Mouse (Mus musculus) neutrophil, adult 5-6 weeks (primary cell): Measurements from ENCODE around the gene Rnf146. TPM values are rescaled to one million over a fixed set of nuclear protein-coding genes. Genes with fewer than 3 reads are reported as not detected.
"Not testable (repeated sequence)": the region's sequence is repeated elsewhere in the genome, so short reads cannot be mapped to it uniquely, and the experiment has no call there.

Experiments
- ATAC-seq: fragments of 151-379, 151-347 bp; 2 replicates; pipeline ENCODE4 v1.8.0; 2017; ENCODE audit warnings: mild to moderate bottlenecking, moderate TSS enrichment; ENCODE audit not compliant: insufficient number of reproducible peaks, poor library complexity, low FRiP score, severe bottlenecking; ENCODE audit errors: extremely low read depth
- total RNA-seq: library from RNA; stranded (forward); fragments of 200-1000 nt; gene quantifications from 2 replicates; pipeline ENCODE4 v1.2.3, GENCODE M21; 2017

Gene Rnf146
- 88.8 and 89.6 TPM in 2 replicates for total RNA-seq

GRCm38 (mm10) chr10:29362197-29362900 lies at the start of gene Rnf146:
Gene Rnf146 (minus strand): TSS chr10:29362442.
- no peak for ATAC-seq

- no peak for ATAC-seq
Observed at GRCm38 (mm10) chr10:29402656-29403268, 40.5 kb upstream of the Rnf146 start.

- not testable (repeated sequence) for ATAC-seq
Observed at GRCm38 (mm10) chr10:29394890-29395289, 32.6 kb upstream of the Rnf146 start.

- no peak for ATAC-seq
Observed at GRCm38 (mm10) chr10:29381558-29381957, 19.3 kb upstream of the Rnf146 start.

- ATAC-seq, result no peak
Observed at GRCm38 (mm10) chr10:29374065-29374464, 11.8 kb upstream of the Rnf146 start.

- ATAC-seq, result peak; percentile 63
Observed at GRCm38 (mm10) chr10:29361464-29362196, 612 bp downstream of the Rnf146 start.

- ATAC-seq, result peak; percentile 10; the same call in 1 of the 2 replicates
Observed at GRCm38 (mm10) chr10:29361095-29361463, 1.2 kb downstream of the Rnf146 start.

GRCm38 (mm10) chr10:29354183-29354582 lies 8.1 kb downstream of the Rnf146 start:
- no peak for ATAC-seq

GRCm38 (mm10) chr10:29352575-29352974 lies 9.7 kb downstream of the Rnf146 start:
- no peak for ATAC-seq

- ATAC-seq, result no peak
Observed at GRCm38 (mm10) chr10:29351420-29351819, 10.8 kb downstream of the Rnf146 start.

GRCm38 (mm10) chr10:29346638-29347037 lies 15.6 kb downstream of the Rnf146 start:
- no peak for ATAC-seq

GRCm38 (mm10) chr10:29344232-29344631 lies 18.0 kb downstream of the Rnf146 start:
- no peak for ATAC-seq

GRCm38 (mm10) chr10:29338355-29339056 lies 23.7 kb downstream of the Rnf146 start:
- peak; percentile 76; the same call in 1 of the 2 replicates for ATAC-seq

GRCm38 (mm10) chr10:29333836-29334235 lies 28.4 kb downstream of the Rnf146 start:
- no peak for ATAC-seq

GRCm38 (mm10) chr10:29324817-29325216 lies 37.4 kb downstream of the Rnf146 start:
- no peak for ATAC-seq

- ATAC-seq, result no peak
Observed at GRCm38 (mm10) chr10:29313905-29314304, 48.3 kb downstream of the Rnf146 start.

GRCm38 (mm10) chr10:29313064-29313638 lies 49.1 kb downstream of the Rnf146 start, which contains the start of gene Echdc1:
Gene Echdc1 (plus strand): TSS chr10:29313166.
- ATAC-seq, result peak; percentile 88

- no peak for ATAC-seq
Observed at GRCm38 (mm10) chr10:29311480-29312219, 50.6 kb downstream of the Rnf146 start.
